Mouse (Mus musculus): ENCODE measurements at regions not wholly inside any gene's neighbourhood (a gene's known extent, or its start where the extent isn't known, plus 50 kb on each side); places are given as distances from the start of the nearest gene placed in this dataset.

DNA sequence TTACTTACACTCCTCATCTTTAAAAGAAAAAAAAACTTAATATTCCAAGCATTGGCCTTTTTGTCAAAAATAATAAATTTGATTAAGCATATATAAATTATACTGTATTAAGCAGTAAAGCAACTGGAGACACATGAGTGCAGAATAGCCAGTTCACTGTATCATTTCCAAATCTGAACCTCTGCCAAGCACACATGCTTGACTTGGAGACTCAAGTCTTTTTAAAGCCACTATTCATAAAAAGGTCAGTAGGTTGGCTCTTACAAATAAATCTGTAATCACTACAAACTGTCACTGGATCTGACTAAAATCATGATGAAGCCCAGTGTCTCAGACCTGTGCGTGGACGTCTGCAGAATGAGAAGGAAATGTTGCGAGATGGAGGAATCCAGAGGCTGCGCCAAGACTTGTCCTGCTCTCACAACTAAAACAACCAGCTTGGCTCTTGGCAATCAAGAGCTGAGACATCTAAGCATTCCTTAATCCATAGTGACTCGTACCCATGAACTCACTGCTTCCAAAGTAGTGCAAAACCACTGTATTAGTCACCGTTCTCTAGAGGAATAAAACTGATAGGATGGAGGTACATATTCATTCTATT, 195.8 kb upstream of the Map3k7 start:
- TF ChIP-seq EP300 (IDR thresholded peaks at IDR 0.05; ENCODE audit: low read depth) = no peak
- TF ChIP-seq CTCF (IDR thresholded peaks at IDR 0.05; ENCODE audit: low read depth) = no peak
